Mouse (Mus musculus): Measurements from ENCODE around the gene Mbnl1. TPM values are rescaled to one million over a fixed set of nuclear protein-coding genes. Genes with fewer than 3 reads are reported as not detected.

The Mbnl1 gene
- polyA plus RNA-seq, 1 experiment, result 131 TPM

DNA sequence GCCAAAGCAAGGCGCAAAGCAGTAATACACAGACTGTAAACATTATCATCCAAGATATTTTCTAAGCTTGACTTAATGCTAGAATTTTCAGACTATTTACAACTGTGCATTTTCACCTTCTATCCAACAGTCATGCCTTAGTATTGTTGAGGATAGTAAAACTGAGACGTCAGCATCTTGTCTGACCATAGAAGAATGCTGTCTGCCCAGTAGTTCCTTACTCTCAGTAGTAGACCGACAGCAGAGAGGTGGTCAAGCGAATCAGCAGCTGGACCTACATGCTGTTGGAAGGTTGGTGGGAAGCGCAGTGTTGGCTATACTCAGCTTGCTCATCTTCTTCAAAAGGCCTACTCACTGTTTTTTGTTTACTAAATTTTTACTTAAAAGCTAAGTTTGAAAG lies 34.2 kb downstream of the Mbnl1 start:
- Histone ChIP-seq H3K4me3 (replicated peaks; ENCODE audit: control insufficient read depth, low read depth, low read length) (no peak overlapping the region), H3K27ac (ENCODE audit: control insufficient read depth, insufficient read depth, low read depth, low read length, poor library complexity) (no peak overlapping the region), H3K4me1 (ENCODE audit: control insufficient read depth, insufficient read depth, low read length) (peaks cover 7% of the 10 kb centered on the region)
- 79% methylated on average over 5 of the region's 5 CpGs for WGBS
- no peak for TF ChIP-seq POLR2A (IDR thresholded peaks at IDR 0.05; ENCODE audit: borderline replicate concordance, control insufficient read depth, low read depth, low read length)
- TF ChIP-seq CTCF (IDR thresholded peaks at IDR 0.05; ENCODE audit: control insufficient read depth, insufficient read depth, low read length), result no peak

DNA sequence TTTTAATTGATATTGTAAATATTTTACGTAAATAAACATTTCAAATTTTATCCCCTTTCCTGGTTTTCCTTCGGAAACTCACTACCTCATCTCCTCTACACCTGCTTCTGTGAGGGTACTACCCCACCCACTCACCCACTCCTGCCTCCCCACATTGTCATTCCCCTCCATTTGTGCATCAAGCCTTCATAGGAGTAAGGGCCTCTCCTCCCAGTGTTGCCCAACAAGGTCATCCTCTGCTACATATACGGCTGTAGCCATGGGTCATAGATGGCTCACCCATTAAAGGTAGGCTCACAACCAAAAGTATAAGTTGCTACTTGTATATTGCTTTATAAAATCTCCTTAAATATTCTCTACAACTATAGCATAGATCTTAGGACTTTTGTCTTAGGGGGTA lies 34.9 kb downstream of the Mbnl1 start:
- no peak for TF ChIP-seq CTCF (IDR thresholded peaks at IDR 0.05; ENCODE audit: control insufficient read depth, insufficient read depth, low read length)
- TF ChIP-seq POLR2A (IDR thresholded peaks at IDR 0.05; ENCODE audit: borderline replicate concordance, control insufficient read depth, low read depth, low read length), result no peak
- Histone ChIP-seq H3K27ac (ENCODE audit: control insufficient read depth, insufficient read depth, low read depth, low read length, poor library complexity) (no peak overlapping the region), H3K4me1 (ENCODE audit: control insufficient read depth, insufficient read depth, low read length) (peaks cover 7% of the 10 kb centered on the region), H3K4me3 (replicated peaks; ENCODE audit: control insufficient read depth, low read depth, low read length) (no peak overlapping the region)
- 72% methylated on average over 3 of the region's 3 CpGs for WGBS

GRCm38 (mm10) chr3:60507979-60508378 lies 35.3 kb downstream of the Mbnl1 start:
- 41% methylated on average over 2 of the region's 2 CpGs for WGBS
- Histone ChIP-seq H3K4me3 (replicated peaks; ENCODE audit: control insufficient read depth, low read depth, low read length) (no peak overlapping the region), H3K4me1 (ENCODE audit: control insufficient read depth, insufficient read depth, low read length) (peaks cover 9% of the 10 kb centered on the region), H3K27ac (ENCODE audit: control insufficient read depth, insufficient read depth, low read depth, low read length, poor library complexity) (no peak overlapping the region)
- TF ChIP-seq POLR2A (IDR thresholded peaks at IDR 0.05; ENCODE audit: borderline replicate concordance, control insufficient read depth, low read depth, low read length) (no peak), CTCF (IDR thresholded peaks at IDR 0.05; ENCODE audit: control insufficient read depth, insufficient read depth, low read length) (no peak)

GRCm38 (mm10) chr3:60511197-60511596 lies 38.6 kb downstream of the Mbnl1 start:
- TF ChIP-seq POLR2A (IDR thresholded peaks at IDR 0.05; ENCODE audit: borderline replicate concordance, control insufficient read depth, low read depth, low read length) (no peak), CTCF (IDR thresholded peaks at IDR 0.05; ENCODE audit: control insufficient read depth, insufficient read depth, low read length) (no peak)
- peaks cover 9% of the 10 kb centered on the region for H3K4me1 ChIP-seq (ENCODE audit: control insufficient read depth, insufficient read depth, low read length)
- H3K27ac ChIP-seq (ENCODE audit: control insufficient read depth, insufficient read depth, low read depth, low read length, poor library complexity), result no peak overlapping the region
- 33% methylated on average over 3 of the region's 3 CpGs for WGBS
- H3K4me3 ChIP-seq (replicated peaks; ENCODE audit: control insufficient read depth, low read depth, low read length), result no peak overlapping the region

DNA sequence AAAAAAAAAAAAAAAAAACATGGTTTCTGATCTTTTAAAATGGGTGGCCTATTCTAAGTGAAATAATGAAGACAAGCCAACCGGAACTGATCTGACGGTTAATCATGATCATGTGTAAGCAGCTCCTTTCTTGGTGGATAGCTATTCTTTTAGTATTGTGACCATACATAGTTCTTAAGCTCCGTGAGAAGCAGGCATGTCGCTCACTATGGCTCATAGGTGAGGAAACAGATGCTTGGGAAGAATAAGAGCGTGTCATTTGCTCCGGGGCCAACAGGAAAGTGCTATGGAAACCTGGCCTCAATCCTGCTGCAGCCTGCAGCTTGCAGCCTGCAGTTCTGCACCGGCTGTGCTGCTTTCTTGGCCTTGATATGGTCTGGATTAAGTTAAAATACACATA lies 40.7 kb downstream of the Mbnl1 start:
- H3K27ac ChIP-seq (ENCODE audit: control insufficient read depth, insufficient read depth, low read depth, low read length, poor library complexity), result no peak overlapping the region
- WGBS, result 25% methylated on average over 7 of the region's 7 CpGs
- peaks cover 5% of the 10 kb centered on the region for H3K4me1 ChIP-seq (ENCODE audit: control insufficient read depth, insufficient read depth, low read length)
- no peak for TF ChIP-seq POLR2A (IDR thresholded peaks at IDR 0.05; ENCODE audit: borderline replicate concordance, control insufficient read depth, low read depth, low read length)
- no peak for TF ChIP-seq CTCF (IDR thresholded peaks at IDR 0.05; ENCODE audit: control insufficient read depth, insufficient read depth, low read length)
- no peak overlapping the region for H3K4me3 ChIP-seq (replicated peaks; ENCODE audit: control insufficient read depth, low read depth, low read length)

- peaks cover 4% of the 10 kb centered on the region for H3K4me1 ChIP-seq (ENCODE audit: control insufficient read depth, insufficient read depth, low read length)
- 44% methylated on average over 2 of the region's 2 CpGs for WGBS
- H3K4me3 ChIP-seq (replicated peaks; ENCODE audit: control insufficient read depth, low read depth, low read length), result no peak overlapping the region
- TF ChIP-seq CTCF (IDR thresholded peaks at IDR 0.05; ENCODE audit: control insufficient read depth, insufficient read depth, low read length), result no peak
- no peak for TF ChIP-seq POLR2A (IDR thresholded peaks at IDR 0.05; ENCODE audit: borderline replicate concordance, control insufficient read depth, low read depth, low read length)
- H3K27ac ChIP-seq (ENCODE audit: control insufficient read depth, insufficient read depth, low read depth, low read length, poor library complexity), result no peak overlapping the region
Measured at GRCm38 (mm10) chr3:60513746-60514145, 41.1 kb downstream of the Mbnl1 start.

DNA sequence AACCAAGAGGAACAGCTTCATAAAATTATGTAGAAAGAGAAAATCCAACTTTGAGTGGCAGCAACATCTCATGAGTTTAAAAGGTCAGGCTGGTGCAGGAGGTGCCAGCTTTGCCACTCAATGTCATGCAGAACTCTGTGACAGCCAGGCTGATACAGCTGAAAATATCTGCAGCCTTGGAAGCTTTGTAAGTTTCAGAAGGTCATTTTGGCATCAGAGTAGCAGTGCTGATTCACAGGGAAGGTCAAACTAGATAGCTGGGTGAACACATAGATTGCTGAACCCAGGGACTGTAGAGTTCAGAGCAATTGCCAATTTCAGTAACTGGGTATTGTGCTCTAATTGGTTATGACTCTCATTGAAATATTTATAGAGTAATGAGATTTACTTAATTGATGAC lies 42.8 kb downstream of the Mbnl1 start:
- peaks cover 1% of the 10 kb centered on the region for H3K4me1 ChIP-seq (ENCODE audit: control insufficient read depth, insufficient read depth, low read length)
- no peak for TF ChIP-seq CTCF (IDR thresholded peaks at IDR 0.05; ENCODE audit: control insufficient read depth, insufficient read depth, low read length)
- no peak for TF ChIP-seq POLR2A (IDR thresholded peaks at IDR 0.05; ENCODE audit: borderline replicate concordance, control insufficient read depth, low read depth, low read length)
- H3K4me3 ChIP-seq (replicated peaks; ENCODE audit: control insufficient read depth, low read depth, low read length), result no peak overlapping the region
- no peak overlapping the region for H3K27ac ChIP-seq (ENCODE audit: control insufficient read depth, insufficient read depth, low read depth, low read length, poor library complexity)

GRCm38 (mm10) chr3:60516054-60516674 lies 43.5 kb downstream of the Mbnl1 start:
- Histone ChIP-seq H3K4me1 (ENCODE audit: control insufficient read depth, insufficient read depth, low read length) (peaks cover 1% of the 10 kb centered on the region), H3K4me3 (replicated peaks; ENCODE audit: control insufficient read depth, low read depth, low read length) (no peak overlapping the region), H3K27ac (ENCODE audit: control insufficient read depth, insufficient read depth, low read depth, low read length, poor library complexity) (no peak overlapping the region)
- no peak for TF ChIP-seq POLR2A (IDR thresholded peaks at IDR 0.05; ENCODE audit: borderline replicate concordance, control insufficient read depth, low read depth, low read length)
- TF ChIP-seq CTCF (IDR thresholded peaks at IDR 0.05; ENCODE audit: control insufficient read depth, insufficient read depth, low read length), result peak; percentile 94
- 9% methylated on average over 12 of the region's 12 CpGs for WGBS
